In genomic region chr9:107296016-107296040, GRCm38 (mm10) we compare ENCODE assay signal across 8 mouse cellular contexts. TPM values are rescaled to one million over a fixed set of nuclear protein-coding genes. Genes with fewer than 3 reads are reported as not detected.
DNase-seq lines count a peak whose midpoint lies in the region; ATAC-seq and TF ChIP-seq lines count a peak whose summit lies in the region.

Gene Cish, plus strand, starts transcription at chr9:107296026.

- no peak for ATAC-seq in kidney, embryonic 16.5 days (ENCODE audit: low FRiP score, low TSS enrichment)
- ATAC-seq in heart, embryonic 16.5 days (replicated peaks; ENCODE audit: extremely low read depth, insufficient read depth, low FRiP score): no peak
- no peak for ATAC-seq in liver, embryonic 14.5 days (ENCODE audit: insufficient read depth)

- no peak for TF ChIP-seq CTCF in liver, embryonic 14.5 days (IDR thresholded peaks at IDR 0.05; ENCODE audit: low read depth)

- no peak for TF ChIP-seq EP300 in liver, embryonic 14.5 days (IDR thresholded peaks at IDR 0.05; ENCODE audit: low read depth)

- H3K9ac ChIP-seq in kidney, embryonic 16.5 days (replicated peaks; ENCODE audit: low read length): peak within 1 kb of the TSS; percentile 86
- H3K9ac ChIP-seq in heart, embryonic 16.5 days (ENCODE audit: low read length): peak within 1 kb of the TSS; percentile 85
- H3K9ac ChIP-seq in liver, embryonic 14.5 days (replicated peaks): peak within 1 kb of the TSS; percentile 91

- H3K9me3 ChIP-seq in kidney, embryonic 16.5 days (ENCODE audit: low read length): no peaks in the 10 kb centered on the region
- H3K9me3 ChIP-seq in heart, embryonic 16.5 days (replicated peaks; ENCODE audit: control insufficient read depth, low read length): no peaks in the 10 kb centered on the region
- H3K9me3 ChIP-seq in liver, embryonic 14.5 days (ENCODE audit: control insufficient read depth, low read length): no peaks in the 10 kb centered on the region

- H3K27ac ChIP-seq in kidney, embryonic 16.5 days (ENCODE audit: low read length): peak within 1 kb of the TSS; percentile 89
- peak within 1 kb of the TSS; percentile 94 for H3K27ac ChIP-seq in heart, embryonic 16.5 days (ENCODE audit: low read length)
- peak within 1 kb of the TSS; percentile 68 for H3K27ac ChIP-seq in liver, embryonic 14.5 days

- H3K36me3 ChIP-seq in kidney, embryonic 16.5 days (ENCODE audit: insufficient read depth, low read length): peaks cover 1% of the 10 kb centered on the region
- peaks cover 8% of the 10 kb centered on the region for H3K36me3 ChIP-seq in heart, embryonic 16.5 days (ENCODE audit: control insufficient read depth, insufficient read depth)
- H3K36me3 ChIP-seq in liver, embryonic 14.5 days (replicated peaks; ENCODE audit: control insufficient read depth, insufficient read depth, low read depth): peaks cover 2% of the 10 kb centered on the region

- H3K4me3 ChIP-seq in kidney, embryonic 16.5 days (ENCODE audit: low read length): peak within 1 kb of the TSS; percentile 69
- peak within 1 kb of the TSS; percentile 69 for H3K4me3 ChIP-seq in heart, embryonic 16.5 days (ENCODE audit: low read length)
- peak within 1 kb of the TSS; percentile 75 to 91 for H3K4me3 ChIP-seq in liver, embryonic 14.5 days (ENCODE audit: insufficient read depth in 1 of 2, low read depth in 2 of 2, low read length in 2 of 2)

- peak within 1 kb of the TSS; percentile 76 for H3K4me2 ChIP-seq in kidney, embryonic 16.5 days (replicated peaks; ENCODE audit: low read depth, low read length)
- peak within 1 kb of the TSS; percentile 82 for H3K4me2 ChIP-seq in heart, embryonic 16.5 days (ENCODE audit: low read depth, low read length)
- peak within 1 kb of the TSS; percentile 84 for H3K4me2 ChIP-seq in liver, embryonic 14.5 days (ENCODE audit: low read depth)

- no peaks in the 10 kb centered on the region for H3K27me3 ChIP-seq in kidney, embryonic 16.5 days (ENCODE audit: insufficient read depth, low read length)
- H3K27me3 ChIP-seq in heart, embryonic 16.5 days (ENCODE audit: control insufficient read depth, insufficient read depth, low read length): no peaks in the 10 kb centered on the region
- peaks cover 3% of the 10 kb centered on the region; the same call in 1 of the 2 replicates for H3K27me3 ChIP-seq in liver, embryonic 14.5 days (ENCODE audit: control insufficient read depth, insufficient read depth, low read length)

- H3K4me1 ChIP-seq in kidney, embryonic 16.5 days (ENCODE audit: insufficient read depth, low read length): peaks cover 20% of the 10 kb centered on the region
- H3K4me1 ChIP-seq in heart, embryonic 16.5 days (ENCODE audit: control insufficient read depth, insufficient read depth, low read length): peaks cover 28% of the 10 kb centered on the region
- H3K4me1 ChIP-seq in liver, embryonic 14.5 days (replicated peaks; ENCODE audit: control insufficient read depth in 2 of 2, insufficient read depth in 2 of 2, low read length in 1 of 2): peaks cover 30 to 38% of the 10 kb centered on the region in 2 experiments

- DNase-seq in kidney, postnatal 25 days: no peak
- DNase-seq in adrenal gland, postnatal 4 days (ENCODE audit: low spot score in 2 of 2): no peak
- DNase-seq in liver, embryonic 14.5 days (ENCODE audit: low read depth in 3 of 3, low spot score in 3 of 3): no peak
- DNase-seq in right cerebral cortex, postnatal 25 days: no peak
- no peak for DNase-seq in T-cell, adult 2 months (ENCODE audit: low spot score)
- no peak for DNase-seq in frontal cortex, postnatal 36 days (ENCODE audit: low spot score in 2 of 2)

RNA-seq across cellular contexts. Expression of gene Cish, which starts in this region (rescaled TPM):
- polyA plus RNA-seq in kidney, embryonic 16.5 days (2015; fragmentation: Nextera tagmentation; extraction: Ambion mirVana): 19.5 and 19.9 TPM in 2 replicates
- 10 to 100 TPM; 17.8 to 22.5 TPM for total RNA-seq in adrenal gland, postnatal 4 days (2021)
- 43.4 and 44.4 TPM in 2 replicates for polyA plus RNA-seq in heart, embryonic 16.5 days (2015; fragmentation: Nextera tagmentation; extraction: Ambion mirVana)
- 2.8 and 3.3 TPM in 2 replicates for polyA plus RNA-seq in liver, embryonic 14.5 days (2012; rRNA removed)
- 4.9 and 6.0 TPM in 2 replicates for polyA plus RNA-seq in liver, embryonic 14.5 days (2014; fragmentation: Nextera tagmentation; extraction: Ambion mirVana)
